Mouse (Mus musculus) right cerebral cortex, postnatal 4 days (tissue): ENCODE measurements at regions not wholly inside any gene's neighbourhood (a gene's known extent, or its start where the extent isn't known, plus 50 kb on each side); places are given as distances from the start of the nearest gene placed in this dataset.
A peak's percentile ranks its signal among the peaks of the same experiment; 100 is the strongest.
"Not testable (repeated sequence)": the region's sequence is repeated elsewhere in the genome, so short reads cannot be mapped to it uniquely, and the experiment has no call there.

ENCODE experiments used
- DNase-seq: peaks from one replicate; pipeline ENCODE4 v3.0.0-alpha.2; 2022

- no peak for DNase-seq
Measured at GRCm38 (mm10) chr6:37703946-37704345, 166.7 kb upstream of the Trim24 start.

- no peak for DNase-seq
Measured at GRCm38 (mm10) chr6:37705733-37706145, 164.9 kb upstream of the Trim24 start.

- DNase-seq: not testable (repeated sequence)
Measured at GRCm38 (mm10) chr6:37707671-37708070, 162.9 kb upstream of the Trim24 start.

GRCm38 (mm10) chr6:37711766-37712165, 158.8 kb upstream of the Trim24 start:
- no peak for DNase-seq

GRCm38 (mm10) chr6:37713411-37713810, 157.2 kb upstream of the Trim24 start:
- no peak for DNase-seq

- DNase-seq: peak; percentile 3
Measured at GRCm38 (mm10) chr6:37714223-37714928, 156.2 kb upstream of the Trim24 start.

- DNase-seq: no peak
Measured at GRCm38 (mm10) chr6:37721736-37722135, 148.9 kb upstream of the Trim24 start.

- no peak for DNase-seq
Measured at GRCm38 (mm10) chr6:37723337-37723736, 147.3 kb upstream of the Trim24 start.

GRCm38 (mm10) chr6:37724240-37724639, 146.4 kb upstream of the Trim24 start:
- DNase-seq: no peak

- DNase-seq: no peak
Measured at GRCm38 (mm10) chr6:37728621-37729020, 142.0 kb upstream of the Trim24 start.

- no peak for DNase-seq
Measured at GRCm38 (mm10) chr6:37729165-37729564, 141.4 kb upstream of the Trim24 start.

GRCm38 (mm10) chr6:37730500-37731239, 139.9 kb upstream of the Trim24 start:
- no peak for DNase-seq

- DNase-seq: peak; percentile 34
Measured at GRCm38 (mm10) chr6:37732385-37732784, 138.2 kb upstream of the Trim24 start.

- DNase-seq: no peak
Measured at GRCm38 (mm10) chr6:37735288-37735961, 135.2 kb upstream of the Trim24 start.

- DNase-seq: no peak
Measured at GRCm38 (mm10) chr6:37735962-37736297, 134.7 kb upstream of the Trim24 start.

GRCm38 (mm10) chr6:37740982-37741889, 129.4 kb upstream of the Trim24 start:
- no peak for DNase-seq

GRCm38 (mm10) chr6:37741916-37742315, 128.7 kb upstream of the Trim24 start:
- DNase-seq: not testable (repeated sequence)

GRCm38 (mm10) chr6:37744679-37745078, 125.9 kb upstream of the Trim24 start:
- DNase-seq: peak; percentile 3

- no peak for DNase-seq
Measured at GRCm38 (mm10) chr6:37745393-37746100, 125.1 kb upstream of the Trim24 start.

GRCm38 (mm10) chr6:37747793-37748192, 122.8 kb upstream of the Trim24 start:
- not testable (repeated sequence) for DNase-seq

GRCm38 (mm10) chr6:37748296-37748980, 122.2 kb upstream of the Trim24 start:
- no peak for DNase-seq
